22 mouse cellular contexts compared by ENCODE assay signal in the genomic region with DNA sequence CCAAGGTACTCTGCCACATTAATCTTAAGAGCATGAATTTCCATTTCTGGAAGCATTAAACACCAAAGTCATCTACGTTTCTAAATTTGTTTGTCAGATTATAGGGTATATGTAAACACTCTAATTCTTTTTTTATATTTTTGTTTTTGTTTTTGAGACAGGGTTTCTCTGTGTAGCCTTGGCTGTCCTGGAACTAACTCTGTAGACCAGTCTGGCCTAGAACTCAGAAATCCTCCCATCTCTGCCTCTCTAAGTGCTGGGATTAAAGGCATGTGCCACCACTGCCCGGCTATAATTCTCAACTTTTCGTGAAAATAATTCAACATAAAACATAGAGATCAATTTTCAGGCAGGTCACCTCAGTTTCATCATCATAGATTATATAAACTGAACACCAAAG.
DNase-seq lines count a peak whose midpoint lies in the region; ATAC-seq and TF ChIP-seq lines count a peak whose summit lies in the region.
"Had no signal": no experiment of that assay in that cellular context is flagged by ENCODE, and none has a peak within 500 bp of the region (broad histone marks: within the 10 kb centered on the region; RNA-seq: fewer than 3 reads in every experiment).

No protein-coding gene starts in this region.

- H3K9me3 ChIP-seq in lung, postnatal 0 days (ENCODE audit: low read length): no peaks in the 10 kb centered on the region
- no peaks in the 10 kb centered on the region for H3K9me3 ChIP-seq in midbrain, embryonic 16.5 days (replicated peaks; ENCODE audit: control insufficient read depth, low read length, poor library complexity, severe bottlenecking)
- no peaks in the 10 kb centered on the region for H3K9me3 ChIP-seq in intestine, embryonic 15.5 days
- H3K9me3 ChIP-seq: embryonic facial prominence, embryonic 12.5 days; kidney, embryonic 15.5 days; liver, embryonic 13.5 days; neural tube, embryonic 15.5 days had no signal

- no peak for TF ChIP-seq CTCF in lung, postnatal 0 days (IDR thresholded peaks at IDR 0.05)

- no peak overlapping the region for H3K4me2 ChIP-seq in lung, postnatal 0 days (replicated peaks; ENCODE audit: low read depth, low read length)
- no peak overlapping the region for H3K4me2 ChIP-seq in midbrain, embryonic 16.5 days (ENCODE audit: low read length)
- no peak overlapping the region for H3K4me2 ChIP-seq in intestine, embryonic 15.5 days (replicated peaks)
- H3K4me2 ChIP-seq: embryonic facial prominence, embryonic 12.5 days; hindbrain, embryonic 14.5 days; kidney, embryonic 15.5 days; liver, embryonic 13.5 days; neural tube, embryonic 15.5 days had no signal

- TF ChIP-seq EP300 in lung, postnatal 0 days (IDR thresholded peaks at IDR 0.05): no peak

- peak; percentile 7 for DNase-seq in lung, postnatal 0 days (ENCODE audit: low spot score)
- no peak for DNase-seq in lung, postnatal 14 days
- peak; percentile 1 for DNase-seq in MEL-GATA-1-ER (ENCODE audit: extremely low read depth, low read depth)
- DNase-seq in c-Kit-positive CD71-positive TER-119-positive erythroid progenitor cells, embryonic 14.5 days (ENCODE audit: low spot score): peak; percentile 17
- DNase-seq: cerebellum, postnatal 10 days; heart, postnatal 10 days; kidney, postnatal 4 days; layer of hippocampus, adult 9-11 months; liver, embryonic 13.5 days; midbrain, embryonic 14.5 days; thymus, postnatal 14 days had no signal

- no peak for ATAC-seq in lung, postnatal 0 days
- no peak for ATAC-seq in megakaryocyte, adult 5-6 weeks (ENCODE audit: poor library complexity, severe bottlenecking)
- no peak for ATAC-seq in midbrain, embryonic 16.5 days
- no peak for ATAC-seq in intestine, embryonic 15.5 days
- ATAC-seq: forebrain, embryonic 14.5 days; intestine, postnatal 0 days had no signal

- H3K4me1 ChIP-seq in lung, postnatal 0 days (ENCODE audit: insufficient read depth, low read depth, low read length): no peaks in the 10 kb centered on the region
- no peaks in the 10 kb centered on the region for H3K4me1 ChIP-seq in midbrain, embryonic 16.5 days (ENCODE audit: control insufficient read depth, insufficient read depth, low read length)
- H3K4me1 ChIP-seq in intestine, embryonic 15.5 days (replicated peaks): no peaks in the 10 kb centered on the region
- H3K4me1 ChIP-seq: embryonic facial prominence, embryonic 12.5 days; kidney, embryonic 15.5 days; liver, embryonic 13.5 days; neural tube, embryonic 15.5 days had no signal

- no peak overlapping the region for H3K4me3 ChIP-seq in lung, postnatal 0 days (ENCODE audit: low read depth, low read length)
- H3K4me3 ChIP-seq in midbrain, embryonic 16.5 days (ENCODE audit: low read depth, low read length): no peak overlapping the region
- no peak overlapping the region for H3K4me3 ChIP-seq in intestine, embryonic 15.5 days (replicated peaks)
- H3K4me3 ChIP-seq: embryonic facial prominence, embryonic 12.5 days; kidney, embryonic 15.5 days; liver, embryonic 13.5 days; myocyte; neural tube, embryonic 15.5 days had no signal

- H3K9ac ChIP-seq in lung, postnatal 0 days (replicated peaks; ENCODE audit: low read depth): no peak overlapping the region
- H3K9ac ChIP-seq in midbrain, embryonic 16.5 days (ENCODE audit: low read depth, low read length): no peak overlapping the region
- no peak overlapping the region for H3K9ac ChIP-seq in intestine, embryonic 15.5 days
- H3K9ac ChIP-seq: embryonic facial prominence, embryonic 12.5 days; hindbrain, embryonic 14.5 days; kidney, embryonic 15.5 days; liver, embryonic 13.5 days; neural tube, embryonic 15.5 days had no signal

- H3K27ac ChIP-seq in lung, postnatal 0 days (ENCODE audit: low read length): no peak overlapping the region
- H3K27ac ChIP-seq in midbrain, embryonic 16.5 days (ENCODE audit: low read length): no peak overlapping the region
- no peak overlapping the region for H3K27ac ChIP-seq in intestine, embryonic 15.5 days
- H3K27ac ChIP-seq: embryonic facial prominence, embryonic 12.5 days; hindbrain, embryonic 14.5 days; kidney, embryonic 15.5 days; liver, embryonic 13.5 days; neural tube, embryonic 15.5 days; stomach, postnatal 0 days had no signal

- no peaks in the 10 kb centered on the region for H3K36me3 ChIP-seq in lung, postnatal 0 days (ENCODE audit: insufficient read depth, low read length)
- no peaks in the 10 kb centered on the region for H3K36me3 ChIP-seq in midbrain, embryonic 16.5 days (ENCODE audit: control insufficient read depth, insufficient read depth, low read length)
- H3K36me3 ChIP-seq in intestine, embryonic 15.5 days: no peaks in the 10 kb centered on the region
- H3K36me3 ChIP-seq: embryonic facial prominence, embryonic 12.5 days; kidney, embryonic 15.5 days; liver, embryonic 13.5 days; neural tube, embryonic 15.5 days had no signal

- 72% methylated on average over 3 of the region's 3 CpGs for WGBS in lung, postnatal 0 days
- WGBS in midbrain, embryonic 16.5 days: 90% methylated on average over 3 of the region's 3 CpGs
- 78% methylated on average over 3 of the region's 3 CpGs for WGBS in intestine, embryonic 15.5 days

- no peaks in the 10 kb centered on the region for H3K27me3 ChIP-seq in lung, postnatal 0 days (replicated peaks; ENCODE audit: insufficient read depth, low read length)
- no peaks in the 10 kb centered on the region for H3K27me3 ChIP-seq in midbrain, embryonic 16.5 days (ENCODE audit: control insufficient read depth, insufficient read depth, low read depth, low read length)
- no peaks in the 10 kb centered on the region for H3K27me3 ChIP-seq in intestine, embryonic 15.5 days (replicated peaks)
- H3K27me3 ChIP-seq: embryonic facial prominence, embryonic 12.5 days; kidney, embryonic 15.5 days; liver, embryonic 13.5 days; neural tube, embryonic 15.5 days had no signal
